Mouse (Mus musculus): Measurements from ENCODE around the gene Gm17416.

Gene Gm17416

DNA sequence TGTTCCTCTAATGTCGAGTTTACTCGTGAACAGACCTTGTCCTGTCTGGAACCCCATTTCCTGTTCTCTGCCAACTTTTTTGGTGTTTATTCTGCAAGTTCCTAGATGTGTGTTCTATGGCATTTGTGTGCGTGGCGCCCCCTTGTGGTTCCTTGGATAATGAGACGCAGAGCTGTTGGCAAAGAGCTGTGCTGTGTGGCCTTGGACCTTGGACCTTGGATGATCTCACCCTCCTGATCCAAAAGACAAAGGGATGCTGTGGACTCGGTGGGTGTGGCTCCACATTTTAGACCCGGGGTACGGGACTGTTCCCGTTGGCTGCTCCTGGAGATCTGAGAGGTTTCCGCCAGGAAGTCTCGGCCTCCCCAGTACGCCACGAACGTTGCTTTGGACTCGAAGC, 34.9 kb downstream of the Gm17416 start, which contains the start of gene Defb36:
TSS of gene Defb36 (plus strand) at position 271 of the 400 bp plus-strand sequence.
- DNase-seq (ENCODE audit: low spot score), result peak; percentile 11

DNA sequence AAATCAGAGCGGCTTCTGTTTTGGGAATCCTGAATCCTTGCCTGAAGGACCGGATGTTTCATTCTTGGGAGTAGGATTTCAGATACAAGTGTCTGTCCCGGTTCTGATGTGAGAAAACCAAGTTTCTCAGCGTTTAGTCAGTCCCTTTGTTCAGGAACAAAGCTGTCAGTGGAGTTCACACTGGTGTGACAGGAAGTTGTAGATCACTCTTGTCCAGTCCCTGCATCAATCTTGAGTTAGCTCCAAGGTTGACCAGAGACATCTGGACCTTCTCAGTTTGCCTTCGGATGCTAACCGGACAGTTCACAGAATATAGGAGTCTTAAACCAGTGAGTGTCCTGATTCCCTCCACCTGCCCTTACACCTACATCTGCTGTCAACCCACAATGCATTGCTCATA, 38.6 kb downstream of the Gm17416 start:
- no peak for DNase-seq (ENCODE audit: low spot score)

DNA sequence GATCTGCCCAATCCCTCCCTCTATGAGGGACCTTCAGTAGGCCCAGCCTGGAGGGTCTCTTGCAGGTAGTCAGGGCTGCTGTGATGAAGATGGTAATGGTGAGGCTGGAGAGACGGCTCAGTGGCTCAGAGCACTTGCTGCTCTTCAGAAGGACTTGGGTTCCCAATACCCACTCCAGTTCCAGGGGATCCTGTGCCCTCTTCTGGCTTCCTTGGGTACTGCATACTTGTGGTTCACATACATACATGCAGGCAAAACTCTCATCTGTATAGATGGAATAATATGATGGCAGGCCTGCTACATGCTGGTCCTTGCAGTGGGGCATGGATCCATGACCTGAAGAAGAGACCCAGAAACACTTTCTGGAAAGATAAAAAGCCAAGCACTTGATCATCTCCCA, 39.6 kb downstream of the Gm17416 start:
- no peak for DNase-seq (ENCODE audit: low spot score)

DNA sequence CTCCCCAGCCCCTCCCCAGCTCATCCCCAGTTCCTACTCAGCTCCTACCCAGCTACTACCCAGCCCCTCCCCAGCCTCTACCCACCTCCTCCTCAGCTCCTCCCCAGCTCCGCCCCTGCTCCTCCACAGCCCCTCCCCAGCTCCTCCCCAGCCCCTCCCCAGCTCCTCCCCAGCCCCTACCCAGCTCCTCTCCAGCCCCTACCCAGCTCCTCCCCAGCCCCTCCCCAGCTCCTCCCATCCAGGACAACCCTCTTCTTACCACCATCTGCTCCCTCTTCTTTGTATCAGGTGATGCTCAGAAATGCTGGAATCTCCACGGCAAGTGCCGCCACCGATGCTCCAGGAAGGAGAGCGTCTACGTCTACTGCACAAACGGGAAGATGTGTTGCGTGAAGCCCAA, 43.1 kb downstream of the Gm17416 start:
- DNase-seq (ENCODE audit: low spot score), result no peak

DNA sequence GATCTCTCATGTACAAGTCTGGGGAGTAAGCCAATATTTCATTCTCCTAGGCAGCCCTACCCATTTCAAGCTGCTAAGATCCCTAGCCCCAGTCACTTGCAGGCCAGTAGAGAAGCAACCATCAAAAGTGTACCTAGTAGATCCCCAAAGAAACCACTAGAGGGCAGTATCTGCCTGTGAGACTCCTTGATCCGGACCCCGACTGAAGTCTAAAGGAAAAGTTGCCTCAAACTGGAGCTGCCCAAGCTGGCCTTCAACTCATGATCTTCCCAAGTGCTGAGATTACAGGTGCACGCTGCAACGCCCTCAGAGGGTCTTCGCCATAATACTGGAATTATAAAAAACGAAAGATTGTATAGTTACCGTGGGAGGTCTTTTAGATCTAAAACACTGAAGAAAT, 46.4 kb downstream of the Gm17416 start:
- DNase-seq (ENCODE audit: low spot score), result peak; percentile 56

DNA sequence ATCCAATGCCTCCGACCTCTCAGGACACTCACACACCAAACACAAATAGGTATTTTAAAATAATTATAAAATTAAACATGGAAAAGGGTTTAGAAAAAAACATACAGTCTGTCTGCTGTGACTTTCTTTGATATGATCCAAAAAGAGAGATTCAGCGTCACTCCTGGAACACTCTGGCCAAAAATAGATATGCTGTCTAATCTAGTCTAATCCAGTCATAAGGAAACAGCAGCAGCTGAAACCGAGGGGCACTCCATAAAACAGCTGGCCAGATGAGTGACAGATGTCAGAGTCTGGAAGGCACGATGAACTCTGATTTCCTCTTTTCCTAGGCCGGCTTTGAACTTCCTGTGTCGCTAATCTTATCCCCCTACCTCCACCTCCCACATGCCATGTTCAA, 47.3 kb downstream of the Gm17416 start:
- no peak for DNase-seq (ENCODE audit: low spot score)

DNA sequence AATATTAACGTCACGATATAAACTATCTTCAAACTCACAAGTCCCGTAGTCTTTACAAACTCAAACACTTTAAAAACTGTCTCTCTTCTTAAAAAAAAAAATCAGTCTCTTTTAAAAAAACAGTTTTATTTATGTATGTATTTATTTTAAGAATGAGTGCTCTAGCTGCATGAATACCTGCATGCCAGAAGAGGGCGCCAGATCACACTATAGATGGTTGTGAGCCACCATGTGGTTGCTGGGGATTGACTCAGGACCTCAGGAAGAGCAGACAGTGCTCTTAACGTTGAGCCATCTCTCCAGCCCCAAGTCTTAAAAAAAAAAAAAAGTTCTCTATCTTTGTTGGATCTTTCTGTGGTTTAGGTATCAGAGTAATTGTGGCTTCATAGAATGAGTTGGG, 48.2 kb downstream of the Gm17416 start:
- DNase-seq (ENCODE audit: low spot score), result peak; percentile 20

Data from c-Kit-positive CD71-positive TER-119-positive erythroid progenitor cells, embryonic 14.5 days (primary cell).